Mouse (Mus musculus): ENCODE results near the gene Galnt18.

Galnt18 gene

GRCm38 (mm10) chr7:111486811-111487333, 292.9 kb downstream of the Galnt18 start:
- in situ Hi-C loops (cut with MboI, MseI): no loop called here

GRCm38 (mm10) chr7:111483896-111484295, 295.9 kb downstream of the Galnt18 start:
- in situ Hi-C loops (cut with MboI, MseI): no loop called here

DNA sequence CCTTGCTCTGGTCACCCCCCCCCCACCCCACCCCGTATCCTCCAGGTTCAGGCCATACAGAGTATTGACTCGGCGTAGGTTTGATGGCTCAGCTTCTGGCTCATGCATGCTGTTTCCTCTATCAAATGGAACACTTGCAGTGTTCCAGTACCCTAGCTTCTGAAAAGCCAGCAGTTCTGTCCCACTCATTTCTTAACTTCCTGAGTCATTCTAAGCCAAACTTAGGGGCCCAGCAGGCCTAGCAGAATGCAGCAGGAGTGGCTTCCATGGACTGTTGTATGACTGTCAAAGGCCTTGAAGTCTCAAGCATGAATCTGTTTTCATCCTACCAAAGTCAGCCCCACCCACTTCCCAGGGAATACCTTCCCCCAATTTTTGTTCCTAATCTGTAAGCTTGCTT, 296.5 kb downstream of the Galnt18 start:
- in situ Hi-C loops (cut with MboI, MseI): no loop called here

GRCm38 (mm10) chr7:111467715-111468114, 312.1 kb downstream of the Galnt18 start:
- in situ Hi-C loops (cut with MboI, MseI): no loop called here

DNA sequence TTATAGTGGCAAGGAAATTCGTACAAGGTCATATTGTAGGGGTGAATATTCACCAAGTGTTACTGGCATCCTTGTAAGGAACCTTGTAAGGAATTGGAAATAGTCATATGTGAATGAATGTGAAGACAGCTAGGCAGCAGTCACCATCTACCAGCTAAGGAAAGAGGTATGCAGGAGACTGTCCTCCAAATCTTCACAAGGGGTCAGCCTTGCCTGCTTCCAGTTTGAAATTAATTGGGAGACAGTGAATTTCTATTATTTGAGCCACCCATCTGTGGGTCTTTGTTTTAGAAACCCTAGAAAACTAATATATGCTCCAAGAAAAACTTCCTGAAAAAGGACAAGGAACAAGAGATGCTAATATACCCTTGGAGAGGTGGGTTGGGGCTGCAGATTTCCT, 313.1 kb downstream of the Galnt18 start:
- in situ Hi-C loops (cut with MboI, MseI): no loop called here

DNA sequence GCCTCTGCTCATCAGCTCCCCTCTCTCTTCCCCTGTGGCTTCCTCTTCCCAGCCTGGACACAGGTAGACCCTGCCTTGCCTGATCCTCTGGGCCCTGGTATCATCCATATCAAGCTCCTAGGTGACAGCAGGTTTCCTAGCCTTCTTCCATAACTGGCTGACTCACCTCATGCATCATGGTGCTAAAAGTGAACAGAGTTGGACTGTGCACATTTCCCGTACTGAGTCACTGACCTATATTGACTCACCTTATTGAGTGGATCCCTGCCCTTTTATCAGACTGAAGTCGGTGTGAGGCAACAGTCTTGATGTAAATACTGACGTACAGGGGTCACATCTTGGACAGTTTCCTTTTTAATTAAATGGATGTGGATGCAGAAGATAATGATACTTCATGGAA, 313.7 kb downstream of the Galnt18 start:
- in situ Hi-C loops (cut with MboI, MseI): no loop called here

DNA sequence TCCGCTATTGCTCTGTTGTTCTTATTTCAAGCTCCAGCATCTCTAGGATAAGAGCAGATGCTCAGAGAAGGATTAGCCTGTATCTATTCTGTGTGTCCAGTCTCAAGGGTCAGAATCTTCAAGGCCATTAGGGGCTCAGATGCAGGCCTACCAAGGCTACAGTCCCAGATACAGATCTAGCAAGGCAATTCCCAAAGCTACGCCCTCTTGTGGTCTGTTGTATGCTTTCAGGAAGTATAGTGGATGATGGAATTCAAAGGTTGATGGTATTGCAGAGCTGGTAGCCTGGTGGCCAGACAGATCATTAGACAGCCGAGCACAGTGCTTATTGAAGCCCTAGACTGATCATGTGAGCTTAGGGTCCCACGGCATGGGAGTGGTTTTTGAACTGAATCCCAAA, 320.1 kb downstream of the Galnt18 start:
- in situ Hi-C loops (cut with MboI, MseI): no loop called here

DNA sequence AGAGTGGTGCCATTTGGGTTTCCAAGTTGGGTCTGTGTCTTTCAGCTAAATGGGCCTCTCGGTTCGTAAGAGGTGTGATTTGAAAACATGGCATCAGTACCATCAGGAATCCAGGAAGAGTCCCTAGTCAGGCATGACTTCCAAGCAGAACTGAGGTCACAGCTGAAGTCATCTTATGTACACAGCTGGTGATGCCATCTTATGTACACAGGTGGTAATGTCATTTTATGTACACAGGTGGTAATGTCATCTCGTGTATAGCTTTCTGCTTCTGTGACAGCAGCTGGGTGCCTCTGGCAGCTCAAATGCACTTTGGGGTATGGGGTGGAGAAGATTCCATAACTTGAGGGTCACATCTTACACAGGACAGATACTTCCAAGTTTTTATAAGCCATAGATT, 323.8 kb downstream of the Galnt18 start:
- in situ Hi-C loops (cut with MboI, MseI): no loop called here

DNA sequence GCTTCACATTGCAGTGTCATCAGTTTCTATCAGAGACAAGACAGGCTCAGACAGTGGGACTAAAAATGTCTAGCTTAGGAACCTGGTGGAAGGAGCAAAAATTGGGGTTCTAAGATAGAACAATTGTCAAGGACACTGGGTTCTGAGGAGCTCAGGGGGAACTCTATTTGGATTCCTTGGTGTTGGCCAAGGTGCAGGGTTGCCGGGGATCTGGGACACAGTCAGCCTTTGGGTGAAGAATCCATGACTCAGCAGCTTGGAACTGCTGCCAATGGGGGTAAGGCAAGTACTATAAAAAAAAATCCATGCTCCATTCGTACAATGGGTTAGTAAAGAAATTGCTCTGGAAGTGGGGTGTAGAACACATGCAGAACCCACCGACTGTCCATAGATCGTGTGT, 324.2 kb downstream of the Galnt18 start:
- in situ Hi-C loops (cut with MboI, MseI): no loop called here

- in situ Hi-C loops (cut with MboI, MseI): no loop called here
These were observed 327.8 kb downstream of the Galnt18 start for GRCm38 (mm10) chr7:111452000-111452399.

- in situ Hi-C loops (cut with MboI, MseI): no loop called here
These were observed 329.3 kb downstream of the Galnt18 start for GRCm38 (mm10) chr7:111450286-111451095.

DNA sequence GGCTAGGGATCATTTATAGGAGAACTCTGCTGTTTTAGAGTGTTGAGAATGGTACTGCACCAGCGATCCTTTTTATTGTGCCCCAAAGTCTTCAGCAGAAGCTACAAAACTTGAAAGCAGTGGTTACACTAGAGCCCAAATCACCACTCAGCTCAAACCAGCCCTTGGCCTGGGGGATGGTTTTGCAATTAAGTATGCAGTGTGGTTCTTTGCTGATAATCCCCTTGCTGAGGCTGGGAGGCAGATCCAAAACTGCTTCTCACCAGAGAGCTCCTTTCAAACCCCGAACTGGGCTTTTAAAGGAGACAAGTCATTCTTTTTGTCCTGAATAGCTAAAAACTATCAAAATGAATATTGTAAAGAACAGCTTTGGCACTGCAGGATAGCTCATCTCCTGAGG, 346.6 kb downstream of the Galnt18 start:
- in situ Hi-C loops (cut with MboI, MseI): no loop called here

- in situ Hi-C loops (cut with MboI, MseI): no loop called here
These were observed 352.4 kb downstream of the Galnt18 start for GRCm38 (mm10) chr7:111427392-111427791.

Data from regulatory T cell (primary cell).